Mouse (Mus musculus): ENCODE results near the gene 1700025C18Rik.

GRCm38 (mm10) chr2:165133566-165133965, 43.0 kb upstream of the 1700025C18Rik start:
- TF ChIP-seq POLR2A (IDR thresholded peaks at IDR 0.05; ENCODE audit: borderline replicate concordance, extremely low read depth, insufficient read depth, insufficient read length, poor library complexity, severe bottlenecking) (no peak), CTCF (IDR thresholded peaks at IDR 0.05; ENCODE audit: borderline replicate concordance, extremely low read depth, insufficient read depth, insufficient read length) (no peak)

All from brain, embryonic 14.5 days (tissue).